Mouse (Mus musculus) cerebellum, adult 18-20 months (tissue): ENCODE results near the gene Ak4.
A peak's percentile ranks its signal among the peaks of the same experiment; 100 is the strongest.

Source experiments
- DNase-seq, 2 experiments: peaks; one replicate each; pipeline ENCODE4 v3.0.0; 2021

Ak4 gene

DNA sequence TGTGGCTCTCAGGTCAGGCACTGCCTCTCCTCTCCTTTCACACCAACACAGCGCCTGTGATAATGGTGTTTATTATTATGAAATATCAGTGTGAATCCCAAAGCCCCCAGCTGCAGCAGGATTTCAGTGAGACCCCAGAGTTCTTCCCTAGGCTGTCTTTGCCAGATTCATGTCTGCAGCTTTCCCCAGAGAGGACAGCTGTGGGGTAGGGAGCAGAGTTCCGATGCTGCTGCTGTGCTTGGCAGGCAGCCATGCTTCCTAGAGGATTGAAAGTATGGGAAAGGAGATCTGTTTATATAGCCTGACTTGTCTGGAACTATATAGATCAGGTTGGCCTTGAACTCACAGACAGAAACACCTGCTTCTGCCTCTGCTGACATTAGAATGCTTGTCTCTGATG is 43.0 kb downstream of the Ak4 start:
- DNase-seq = peak in 1 of 2 experiments; percentile 10

DNA sequence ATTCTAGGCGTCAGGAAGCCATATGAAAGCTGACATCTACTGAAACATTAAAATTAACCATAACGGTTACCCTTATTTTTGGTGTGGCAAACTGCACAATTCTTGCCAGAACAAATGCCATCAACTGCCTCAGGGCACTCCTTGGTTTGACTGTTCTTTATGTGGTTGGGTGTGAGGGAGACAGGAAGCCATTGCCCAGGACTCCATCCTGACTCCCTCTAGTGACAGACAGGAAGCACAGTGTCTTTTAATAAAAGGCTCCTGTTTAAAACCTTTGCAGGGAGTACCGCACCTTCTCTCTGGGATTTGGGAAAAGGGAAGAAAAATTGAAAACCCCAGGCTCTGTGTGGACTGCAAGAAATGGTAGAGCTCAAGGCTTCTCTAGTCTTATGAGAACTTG is 47.2 kb downstream of the Ak4 start:
- no peak for DNase-seq

DNA sequence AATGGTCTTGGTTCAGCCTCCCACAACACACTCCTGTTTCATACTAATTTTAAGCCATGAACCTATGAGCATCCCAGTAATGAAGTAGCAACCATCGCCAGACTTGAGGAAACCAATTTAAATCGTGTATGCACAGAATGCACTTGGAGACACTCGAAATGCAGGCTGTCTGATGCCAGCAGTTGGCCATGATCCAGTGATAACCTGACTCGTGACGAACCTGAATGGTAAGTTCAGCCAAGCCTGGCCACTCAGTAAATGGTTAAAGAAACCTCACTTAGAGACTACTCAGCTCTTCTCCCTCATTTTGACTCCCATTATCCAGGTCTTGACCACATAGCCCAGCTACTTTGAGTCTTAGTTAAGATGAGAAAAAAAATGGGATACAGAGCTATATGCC is 50.2 kb downstream of the Ak4 start:
- peak; percentile 33 to 40 for DNase-seq

GRCm38 (mm10) chr4:101470543-101470942 is 51.5 kb downstream of the Ak4 start:
- DNase-seq = no peak

GRCm38 (mm10) chr4:101472767-101473166 is 53.7 kb downstream of the Ak4 start:
- DNase-seq = no peak

DNA sequence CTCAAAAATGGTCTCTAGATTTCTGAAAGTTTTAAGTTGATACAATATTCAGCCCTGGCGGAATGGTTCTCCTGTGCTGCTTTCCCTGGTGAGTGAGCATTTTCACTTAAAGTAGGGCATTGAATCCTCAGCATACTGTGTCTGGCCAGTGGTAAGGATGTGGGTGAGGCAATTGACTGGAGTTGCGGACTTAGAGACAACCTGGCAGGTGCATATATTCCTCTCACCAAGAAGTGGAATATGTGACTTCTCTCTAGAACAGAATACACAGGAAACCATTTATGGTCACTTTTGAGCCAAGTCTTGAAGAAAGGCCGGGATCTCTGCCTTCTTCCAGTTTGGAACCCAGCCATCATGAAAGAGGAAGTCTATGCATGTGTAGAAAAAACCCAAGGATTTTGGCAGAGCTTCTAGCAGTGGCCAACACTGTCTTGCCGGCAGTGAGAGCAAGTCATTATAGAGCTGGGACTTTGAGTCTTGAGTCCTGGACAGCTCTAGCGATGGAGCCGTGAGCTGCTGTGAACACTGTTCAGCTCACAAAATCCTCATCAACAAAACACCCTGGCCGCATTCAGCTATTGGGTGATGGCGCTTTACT is 71.3 kb downstream of the Ak4 start:
- no peak for DNase-seq

DNA sequence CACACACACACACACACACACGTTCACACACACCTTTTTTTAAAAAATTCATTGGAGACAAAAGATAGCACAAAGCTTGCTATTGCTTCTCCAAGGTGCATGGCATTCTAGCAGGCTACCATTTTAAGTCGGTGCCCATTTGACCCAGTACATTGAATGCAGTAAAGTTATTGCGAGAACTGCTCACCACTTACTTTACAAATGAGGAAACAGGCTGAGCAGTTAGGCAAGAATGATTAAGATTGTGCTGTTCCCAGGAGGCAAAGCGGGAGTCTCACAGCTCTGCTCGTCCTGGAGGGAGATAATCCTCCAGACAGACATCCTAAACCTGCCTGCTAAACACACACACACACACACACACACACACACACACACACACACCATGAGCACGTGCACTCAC is 72.6 kb downstream of the Ak4 start:
- DNase-seq = no peak

DNA sequence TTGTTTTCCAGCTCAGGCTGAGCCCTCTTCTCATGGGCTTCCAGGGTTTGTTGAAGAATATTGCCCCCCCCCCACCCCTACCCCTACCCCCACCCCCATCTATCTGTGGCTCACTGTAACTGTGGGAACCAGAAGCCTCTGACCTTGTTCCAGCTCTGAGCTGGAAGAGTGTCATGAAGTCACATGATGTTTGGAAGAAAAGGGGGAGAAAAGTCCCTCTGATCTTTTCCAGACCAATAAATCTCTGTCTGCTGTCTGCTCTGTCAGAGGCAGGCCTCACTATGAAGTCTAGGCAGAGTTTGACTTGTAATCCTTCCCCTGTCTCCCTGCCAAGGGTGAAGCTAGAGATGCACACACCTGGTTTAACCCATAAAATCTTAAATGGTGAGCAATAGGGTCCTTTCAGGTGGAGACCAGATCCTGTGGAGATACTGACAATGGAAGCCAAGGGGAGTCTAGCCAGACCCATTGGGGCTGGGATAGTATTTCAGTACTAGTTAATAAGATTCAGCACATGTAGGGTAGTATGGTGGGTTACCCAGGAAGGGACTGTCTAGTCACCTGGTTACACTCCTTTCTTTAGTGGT is 74.6 kb downstream of the Ak4 start:
- DNase-seq = no peak

DNA sequence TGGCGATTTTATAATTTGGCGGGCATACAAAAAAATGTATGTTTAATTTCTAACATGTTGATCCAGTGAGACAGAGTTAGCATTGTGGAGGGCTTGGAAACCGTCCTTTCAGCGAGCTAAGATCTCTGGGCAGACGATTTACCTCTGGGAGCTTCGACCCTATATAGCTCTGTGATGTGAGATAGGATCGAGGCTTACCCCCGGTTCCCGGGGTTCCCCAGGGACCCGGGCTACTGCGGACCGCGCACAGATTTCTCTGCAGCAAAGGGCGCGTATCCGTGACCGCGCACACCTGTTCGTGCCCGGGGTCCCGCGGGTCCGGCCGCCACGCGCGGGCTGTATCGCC is 77.1 kb downstream of the Ak4 start:
- DNase-seq = no peak

- DNase-seq = peak; percentile 51 to 70
Measured at GRCm38 (mm10) chr4:101496534-101497237, 77.6 kb downstream of the Ak4 start, which contains the start of gene Dnajc6. Gene Dnajc6 (plus strand): TSS chr4:101496648.

- DNase-seq = peak; percentile 47 to 58
Measured at GRCm38 (mm10) chr4:101497336-101497735, 78.3 kb downstream of the Ak4 start.

- no peak for DNase-seq
Measured at GRCm38 (mm10) chr4:101504470-101505007, 85.5 kb downstream of the Ak4 start.

GRCm38 (mm10) chr4:101505966-101506365 is 86.9 kb downstream of the Ak4 start:
- DNase-seq = no peak

GRCm38 (mm10) chr4:101506372-101506771 is 87.3 kb downstream of the Ak4 start:
- no peak for DNase-seq

DNA sequence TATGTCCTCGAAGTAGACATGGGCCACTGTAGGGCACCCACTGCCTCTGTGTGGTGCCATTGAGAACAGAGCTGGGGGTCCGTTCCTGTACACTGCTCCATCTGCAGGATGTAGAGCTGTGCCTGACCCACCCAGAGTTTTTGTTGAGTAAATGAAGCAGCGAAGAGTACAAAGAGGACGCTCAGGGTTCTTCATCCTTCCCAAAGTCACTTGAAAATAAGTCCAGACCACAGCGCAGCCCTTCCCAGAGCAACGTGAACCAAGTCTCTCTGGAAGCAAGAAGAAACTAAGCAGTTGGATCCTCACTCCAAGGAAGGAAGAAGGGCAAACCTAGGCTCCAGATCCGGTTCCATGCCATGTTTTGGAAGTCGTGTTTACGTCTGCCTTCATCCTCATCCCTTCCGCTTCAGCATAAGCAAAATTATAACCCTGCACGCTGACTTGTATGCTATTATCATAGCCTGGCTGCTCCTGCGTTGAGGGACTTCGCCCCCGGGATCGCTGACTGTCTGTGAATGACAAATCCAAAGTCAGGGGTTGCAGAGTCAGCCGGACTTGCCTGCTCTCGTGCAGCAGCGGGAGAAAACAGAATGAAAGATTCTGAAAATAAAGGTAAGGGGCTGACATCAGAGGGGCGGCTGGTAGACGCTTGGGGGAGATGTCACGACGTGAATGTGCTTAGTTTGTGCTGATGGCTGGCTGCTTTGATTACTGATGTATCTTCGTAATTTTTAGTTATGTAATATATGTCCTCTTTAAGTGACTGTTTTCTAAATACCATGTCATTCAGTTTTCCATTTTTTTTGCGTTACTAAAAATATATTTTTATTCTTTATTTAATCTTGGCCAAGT is 88.7 kb downstream of the Ak4 start:
- DNase-seq = peak; percentile 83 to 85

GRCm38 (mm10) chr4:101508431-101508830 is 89.4 kb downstream of the Ak4 start:
- DNase-seq = peak in 1 of 2 experiments; percentile 34

DNA sequence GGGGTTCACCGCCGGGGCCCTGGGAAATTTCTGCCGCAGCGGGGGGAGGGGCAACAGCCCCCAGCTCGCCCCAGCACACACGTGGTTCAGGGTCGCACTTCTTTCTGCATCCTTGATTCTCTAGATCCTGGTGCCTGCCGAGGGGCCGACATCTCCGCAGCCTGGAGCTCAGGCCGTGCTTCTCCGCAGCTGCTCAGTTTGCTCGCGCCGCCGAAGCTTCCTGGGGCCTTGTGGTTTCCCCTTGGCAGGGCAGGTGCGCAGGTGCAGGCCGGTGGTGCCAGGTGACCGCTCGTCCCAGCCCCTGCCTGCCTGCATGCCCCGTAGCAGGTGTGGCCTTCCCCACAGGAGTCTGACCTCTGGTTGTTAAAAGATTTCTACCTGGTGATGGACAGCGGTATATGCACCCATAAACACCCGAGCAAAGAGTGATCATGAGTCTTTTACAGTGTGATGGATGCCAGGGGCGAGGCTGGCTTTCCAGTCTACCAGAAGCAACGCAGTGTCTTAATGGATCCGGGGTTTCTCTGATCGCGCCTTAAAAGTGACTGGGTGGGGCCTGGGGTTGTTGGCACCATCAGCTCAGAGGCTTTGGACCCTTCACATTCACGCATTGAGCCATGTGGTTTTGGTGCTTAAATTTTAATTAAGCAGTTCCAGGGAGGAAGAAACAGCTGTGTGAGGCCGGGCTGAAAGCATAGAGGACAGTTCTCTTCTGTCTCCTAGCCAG is 89.9 kb downstream of the Ak4 start:
- DNase-seq = peak; percentile 77 to 80

DNA sequence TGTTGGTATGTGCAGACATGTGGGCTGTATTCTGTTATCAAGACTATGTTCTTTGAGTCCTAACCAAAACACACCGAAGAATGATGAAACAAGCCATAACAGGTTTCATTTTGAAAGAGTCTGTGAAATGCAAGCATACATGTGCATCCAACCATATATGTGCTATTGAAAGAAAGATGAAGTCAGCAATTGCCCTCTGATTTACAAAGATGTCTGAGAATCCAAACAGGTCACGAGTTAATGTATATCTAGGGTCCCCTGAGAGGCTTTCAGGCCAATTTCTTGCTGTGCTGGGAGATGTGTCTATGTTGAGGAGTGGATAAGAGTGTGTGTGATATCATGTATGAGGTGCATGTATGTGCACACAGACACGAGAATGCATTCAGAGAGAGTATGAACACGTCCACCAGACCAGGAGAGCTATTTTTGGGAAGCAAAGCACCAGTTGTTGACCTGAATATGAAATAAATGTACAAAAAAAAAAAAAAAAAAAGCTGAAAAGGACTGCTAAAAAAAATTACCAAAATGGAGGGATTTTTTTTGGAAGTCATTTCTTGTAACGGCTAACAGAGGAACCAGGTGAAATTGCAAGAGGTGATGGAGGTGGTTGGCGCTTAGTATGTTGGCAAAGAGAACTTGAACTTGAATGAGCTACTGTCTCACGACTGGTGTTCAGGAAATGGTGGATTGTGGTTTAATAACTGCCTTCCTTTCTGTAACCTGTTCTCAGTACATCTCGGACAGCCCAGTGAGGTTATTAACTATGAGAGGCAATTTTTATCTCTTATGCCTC is 91.2 kb downstream of the Ak4 start:
- no peak for DNase-seq

GRCm38 (mm10) chr4:101510904-101511210 is 91.8 kb downstream of the Ak4 start:
- no peak for DNase-seq

GRCm38 (mm10) chr4:101511768-101512521 is 92.9 kb downstream of the Ak4 start:
- DNase-seq = no peak

GRCm38 (mm10) chr4:101513251-101513650 is 94.2 kb downstream of the Ak4 start:
- no peak for DNase-seq
